Mouse (Mus musculus) lung, postnatal 0 days (tissue): ENCODE measurements around the gene Rmdn2.

Experiments
- CTCF ChIP-seq: IDR thresholded peaks from 2 replicates; pipeline ENCODE4 v1.5.1; 2016; ENCODE audit warnings: antibody characterized with exemption, mild to moderate bottlenecking
- EP300 ChIP-seq: IDR thresholded peaks from 2 replicates; pipeline ENCODE4 v1.6.1; 2016; ENCODE audit warnings: antibody characterized with exemption, mild to moderate bottlenecking, control low read depth

DNA sequence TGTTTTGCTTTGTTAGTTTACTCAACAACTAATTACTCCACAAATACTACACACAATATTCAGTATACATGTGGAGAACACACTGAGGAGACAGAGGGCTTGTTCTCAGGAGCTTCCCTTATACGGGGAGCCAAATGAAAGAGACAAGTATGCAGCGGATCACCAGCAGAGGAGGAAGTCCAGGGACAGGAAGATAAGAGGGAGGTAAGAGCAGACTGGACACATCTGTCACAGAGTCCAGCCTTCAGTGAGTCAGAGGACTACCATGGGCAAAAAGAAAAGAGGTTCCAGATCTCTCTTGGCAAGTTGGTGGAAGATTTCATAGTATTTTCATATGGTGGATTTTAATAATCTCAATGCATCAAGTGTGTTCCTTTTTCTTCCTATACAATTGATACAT lies 13.5 kb upstream of the Rmdn2 start:
- TF ChIP-seq CTCF, result no peak
- no peak for TF ChIP-seq EP300
